Mouse (Mus musculus) spleen, postnatal 10 days (tissue): ENCODE results near the gene Syt8.
A peak's percentile ranks its signal among the peaks of the same experiment; 100 is the strongest.

Experiments used
- DNase-seq, 2 experiments: peaks; one replicate each; pipeline ENCODE4 v3.0.0; 2021 to 2022; ENCODE audit warnings: low spot score in 2 of 2

Gene Syt8

GRCm38 (mm10) chr7:142408686-142409085 is 26.0 kb upstream of the Syt8 start:
- DNase-seq: no peak

GRCm38 (mm10) chr7:142409603-142410002 is 25.0 kb upstream of the Syt8 start:
- DNase-seq: no peak

GRCm38 (mm10) chr7:142413285-142413684 is 21.4 kb upstream of the Syt8 start:
- no peak for DNase-seq

GRCm38 (mm10) chr7:142415314-142415713 is 19.3 kb upstream of the Syt8 start:
- no peak for DNase-seq

GRCm38 (mm10) chr7:142416225-142416624 is 18.4 kb upstream of the Syt8 start:
- no peak for DNase-seq

- DNase-seq: no peak
These were observed 16.6 kb upstream of the Syt8 start for GRCm38 (mm10) chr7:142418027-142418426.

GRCm38 (mm10) chr7:142418679-142419078 is 16.0 kb upstream of the Syt8 start:
- DNase-seq: no peak

- no peak for DNase-seq
These were observed 14.8 kb upstream of the Syt8 start for GRCm38 (mm10) chr7:142419887-142420286.

GRCm38 (mm10) chr7:142421826-142422225 is 12.8 kb upstream of the Syt8 start:
- DNase-seq: no peak

GRCm38 (mm10) chr7:142425641-142426213 is 8.9 kb upstream of the Syt8 start:
- DNase-seq: no peak

- peak in 1 of 2 experiments; percentile 56 for DNase-seq
These were observed 6.4 kb upstream of the Syt8 start for GRCm38 (mm10) chr7:142428213-142428612.

GRCm38 (mm10) chr7:142430160-142430678 is 4.4 kb upstream of the Syt8 start:
- no peak for DNase-seq

GRCm38 (mm10) chr7:142431106-142431505 is 3.5 kb upstream of the Syt8 start:
- DNase-seq: no peak

GRCm38 (mm10) chr7:142433623-142434022 is 1.0 kb upstream of the Syt8 start:
- DNase-seq: no peak

- DNase-seq: peak; percentile 58 to 80
These were observed 874 bp downstream of the Syt8 start for GRCm38 (mm10) chr7:142435524-142435923.

- DNase-seq: no peak
These were observed 2.7 kb downstream of the Syt8 start for GRCm38 (mm10) chr7:142437324-142437723.

GRCm38 (mm10) chr7:142439966-142440365 is 5.3 kb downstream of the Syt8 start:
- no peak for DNase-seq

- DNase-seq: peak in 1 of 2 experiments; percentile 64
These were observed 6.0 kb downstream of the Syt8 start for GRCm38 (mm10) chr7:142440657-142441114.

GRCm38 (mm10) chr7:142441585-142441984 is 6.9 kb downstream of the Syt8 start, which contains the start of gene Tnni2:
Tnni2 (plus strand) TSS chr7:142441808.
- DNase-seq: no peak

- DNase-seq: peak in 1 of 2 experiments; percentile 52
These were observed 7.6 kb downstream of the Syt8 start for GRCm38 (mm10) chr7:142442081-142442907.

GRCm38 (mm10) chr7:142442908-142443420 is 8.3 kb downstream of the Syt8 start:
- DNase-seq: no peak

GRCm38 (mm10) chr7:142443474-142443873 is 8.8 kb downstream of the Syt8 start:
- DNase-seq: no peak

GRCm38 (mm10) chr7:142444171-142444570 is 9.5 kb downstream of the Syt8 start:
- DNase-seq: no peak
